Mouse (Mus musculus) c-Kit-positive CD71-positive TER-119-positive erythroid progenitor cells, embryonic 14.5 days (primary cell): ENCODE measurements at regions not wholly inside any gene's neighbourhood (a gene's known extent, or its start where the extent isn't known, plus 50 kb on each side); places are given as distances from the start of the nearest gene placed in this dataset.
A peak's percentile ranks its signal among the peaks of the same experiment; 100 is the strongest.

Source experiments
- DNase-seq: peaks from one replicate; pipeline ENCODE4 v3.0.0-alpha.2; 2013; ENCODE audit warnings: low spot score

- DNase-seq: no peak
Observed at GRCm38 (mm10) chr8:11092348-11092747, 84.1 kb upstream of the Irs2 start.

- peak; percentile 15 for DNase-seq
Observed at GRCm38 (mm10) chr8:11091675-11092345, 83.6 kb upstream of the Irs2 start.

- DNase-seq: no peak
Observed at GRCm38 (mm10) chr8:11088946-11089665, 80.8 kb upstream of the Irs2 start.

- no peak for DNase-seq
Observed at GRCm38 (mm10) chr8:11085244-11085643, 77.0 kb upstream of the Irs2 start.

- DNase-seq: peak; percentile 20
Observed at GRCm38 (mm10) chr8:11084051-11084533, 75.8 kb upstream of the Irs2 start.

GRCm38 (mm10) chr8:11080813-11081212 lies 72.6 kb upstream of the Irs2 start:
- DNase-seq: no peak

- no peak for DNase-seq
Observed at GRCm38 (mm10) chr8:11079805-11080204, 71.5 kb upstream of the Irs2 start.

- DNase-seq: no peak
Observed at GRCm38 (mm10) chr8:11077138-11077537, 68.9 kb upstream of the Irs2 start.

- no peak for DNase-seq
Observed at GRCm38 (mm10) chr8:11071162-11071561, 62.9 kb upstream of the Irs2 start.

- no peak for DNase-seq
Observed at GRCm38 (mm10) chr8:11067450-11067849, 59.2 kb upstream of the Irs2 start.

GRCm38 (mm10) chr8:11065990-11066389 lies 57.7 kb upstream of the Irs2 start:
- no peak for DNase-seq

- no peak for DNase-seq
Observed at GRCm38 (mm10) chr8:11065303-11065702, 57.0 kb upstream of the Irs2 start.

- DNase-seq: no peak
Observed at GRCm38 (mm10) chr8:11063058-11063457, 54.8 kb upstream of the Irs2 start.

GRCm38 (mm10) chr8:11062348-11062946 lies 54.2 kb upstream of the Irs2 start:
- DNase-seq: no peak

- no peak for DNase-seq
Observed at GRCm38 (mm10) chr8:11061711-11062110, 53.5 kb upstream of the Irs2 start.

GRCm38 (mm10) chr8:11060604-11061003 lies 52.3 kb upstream of the Irs2 start:
- no peak for DNase-seq

- DNase-seq: no peak
Observed at GRCm38 (mm10) chr8:11058392-11058791, 50.1 kb upstream of the Irs2 start.
